Mouse (Mus musculus) heart, embryonic 13.5 days (tissue): Measurements from ENCODE around the gene Plekha7. TPM values are rescaled to one million over a fixed set of nuclear protein-coding genes. Genes with fewer than 3 reads are reported as not detected.

Source experiments
- ATAC-seq: fragments of 200-750 bp; cut with Nextera tagmentation; 2 replicates; pipeline ENCODE4 v1.8.0; 2017; ENCODE audit warnings: moderate TSS enrichment; ENCODE audit not compliant: insufficient number of reproducible peaks, low FRiP score, low TSS enrichment; ENCODE audit errors: extremely low read depth
- H3K27ac ChIP-seq: fragments of 300-500 bp; sonication (generic); replicated peaks from 2 replicates; pipeline ENCODE4 v1.5.1; 2015; ENCODE audit warnings: moderate library complexity, mild to moderate bottlenecking, inconsistent platforms
- H3K27me3 ChIP-seq: fragments of 300-500 bp; sonication (generic); replicated peaks from 2 replicates; pipeline ENCODE4 v1.6.1; 2015; ENCODE audit warnings: mild to moderate bottlenecking, inconsistent platforms
- H3K36me3 ChIP-seq: fragments of 300-500 bp; sonication (generic); 2 replicates; pipeline ENCODE4 v1.6.1; 2015; ENCODE audit warnings: mild to moderate bottlenecking, inconsistent platforms
- H3K4me1 ChIP-seq: fragments of 300-500 bp; sonication (generic); 2 replicates; pipeline ENCODE4 v1.6.1; 2015; ENCODE audit warnings: inconsistent platforms
- H3K4me2 ChIP-seq: fragments of 300-500 bp; sonication (generic); 2 replicates; pipeline ENCODE4 v1.6.1; 2015; ENCODE audit warnings: inconsistent platforms, mild to moderate bottlenecking, moderate library complexity
- H3K4me3 ChIP-seq: fragments of 300-500 bp; sonication (generic); 2 replicates; pipeline ENCODE4 v1.5.1; 2015; ENCODE audit warnings: moderate library complexity, mild to moderate bottlenecking, inconsistent platforms
- H3K9ac ChIP-seq: fragments of 300-500 bp; sonication (generic); 2 replicates; pipeline ENCODE4 v1.6.1; 2015; ENCODE audit warnings: inconsistent platforms, mild to moderate bottlenecking, moderate library complexity
- H3K9me3 ChIP-seq: fragments of 300-500 bp; sonication (generic); 2 replicates; pipeline ENCODE4 v1.6.1; 2016; ENCODE audit warnings: inconsistent platforms
- WGBS: fragments of 180-500 bp; shearing (Covaris S2); methylation state at CpG from one replicate; pipeline ENCODE4 v1.1.7; 2015; ENCODE audit warnings: mixed read lengths; 5-methylcytosine and 5-hydroxymethylcytosine counted together
- polyA plus RNA-seq: library from polyadenylated mRNA; unstranded; fragments of >200 nt; fragmentation: Nextera tagmentation; extraction: Ambion mirVana; gene quantifications from 2 replicates; pipeline ENCODE4 v1.2.1, GENCODE M21; 2015

Gene Plekha7
- polyA plus RNA-seq, 1 experiment from 2014 or later: 38.4 TPM

- H3K4me3 ChIP-seq: no peak overlapping the region
- no peak overlapping the region for H3K9ac ChIP-seq
- H3K4me2 ChIP-seq: no peak overlapping the region
- H3K36me3 ChIP-seq: peaks cover 52% of the 10 kb centered on the region
- no peaks in the 10 kb centered on the region for H3K27me3 ChIP-seq
- H3K4me1 ChIP-seq: no peaks in the 10 kb centered on the region
- H3K27ac ChIP-seq: no peak overlapping the region
- ATAC-seq: no peak
- 93% methylated on average over 12 of the region's 12 CpGs for WGBS
- no peaks in the 10 kb centered on the region for H3K9me3 ChIP-seq
Observed at GRCm38 (mm10) chr7:116124057-116124456, 184.1 kb downstream of the Plekha7 start.

DNA sequence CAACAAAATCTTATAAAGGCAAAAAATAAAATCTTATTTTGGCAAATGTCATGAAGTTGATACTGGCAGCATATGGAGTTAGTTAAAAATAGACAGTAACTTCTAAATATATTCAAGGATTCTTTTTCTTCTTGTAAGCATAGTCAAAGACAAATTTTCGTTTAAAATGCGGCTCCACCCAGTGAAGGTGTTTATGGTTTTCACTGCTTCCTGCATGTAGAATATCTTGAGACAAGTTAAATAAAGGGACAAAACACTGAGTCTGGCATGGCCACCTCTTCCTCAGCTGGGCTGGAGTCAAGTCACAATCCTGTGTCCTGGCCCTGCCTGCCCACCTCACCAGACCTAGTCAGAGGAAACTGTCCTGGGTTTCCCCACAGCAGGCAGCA lies 184.6 kb downstream of the Plekha7 start:
- Histone ChIP-seq H3K36me3 (peaks cover 47% of the 10 kb centered on the region), H3K27me3 (no peaks in the 10 kb centered on the region), H3K4me1 (no peaks in the 10 kb centered on the region), H3K4me3 (no peak overlapping the region), H3K9ac (no peak overlapping the region), H3K9me3 (no peaks in the 10 kb centered on the region), H3K4me2 (no peak overlapping the region), H3K27ac (no peak overlapping the region)
- no peak for ATAC-seq
- WGBS: 70% methylated on average over 2 of the region's 2 CpGs

DNA sequence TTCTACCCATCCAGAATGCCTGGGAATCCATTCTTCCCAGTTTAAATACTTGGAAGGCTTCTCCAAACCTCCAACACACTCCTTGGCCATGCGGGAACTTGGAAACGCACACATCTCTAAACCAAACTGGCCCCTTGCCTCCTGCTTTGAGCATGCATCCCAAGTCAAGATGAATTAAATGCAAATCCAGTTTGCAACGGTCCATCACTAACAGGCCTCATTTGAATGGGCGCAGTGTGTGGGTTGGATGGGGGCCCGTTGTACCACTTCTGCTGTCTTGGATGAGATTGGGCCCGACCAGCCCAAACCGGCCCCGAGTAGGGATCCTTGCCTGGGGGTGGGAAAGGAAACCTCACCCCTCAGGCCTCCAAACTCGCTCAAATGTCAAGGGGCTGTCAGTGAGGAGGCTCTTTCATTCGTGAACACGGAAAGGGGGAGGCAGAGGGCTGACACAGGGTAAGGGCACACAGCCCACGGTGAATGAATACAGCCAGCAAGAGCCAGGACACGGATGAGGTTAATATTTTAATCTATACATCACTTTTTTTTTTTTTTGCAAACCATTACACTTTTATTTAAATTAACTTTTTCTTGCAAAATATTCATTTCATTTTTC lies 185.1 kb downstream of the Plekha7 start:
- H3K9ac ChIP-seq: no peak overlapping the region
- no peak overlapping the region for H3K4me3 ChIP-seq
- no peaks in the 10 kb centered on the region for H3K4me1 ChIP-seq
- ATAC-seq: no peak
- no peak overlapping the region for H3K4me2 ChIP-seq
- no peaks in the 10 kb centered on the region for H3K9me3 ChIP-seq
- 66% methylated on average over 13 of the region's 13 CpGs for WGBS
- no peak overlapping the region for H3K27ac ChIP-seq
- no peaks in the 10 kb centered on the region for H3K27me3 ChIP-seq
- peaks cover 42% of the 10 kb centered on the region for H3K36me3 ChIP-seq

GRCm38 (mm10) chr7:116121202-116121601 lies 187.0 kb downstream of the Plekha7 start:
- ATAC-seq: no peak
- peaks cover 27% of the 10 kb centered on the region for H3K36me3 ChIP-seq
- H3K9me3 ChIP-seq: no peaks in the 10 kb centered on the region
- no peak overlapping the region for H3K4me2 ChIP-seq
- no peaks in the 10 kb centered on the region for H3K27me3 ChIP-seq
- H3K27ac ChIP-seq: no peak overlapping the region
- no peak overlapping the region for H3K9ac ChIP-seq
- no peaks in the 10 kb centered on the region for H3K4me1 ChIP-seq
- 73% methylated on average over 11 of the region's 11 CpGs for WGBS
- H3K4me3 ChIP-seq: no peak overlapping the region

GRCm38 (mm10) chr7:116120737-116121136 lies 187.4 kb downstream of the Plekha7 start:
- Histone ChIP-seq H3K4me3 (no peak overlapping the region), H3K9me3 (no peaks in the 10 kb centered on the region), H3K4me1 (no peaks in the 10 kb centered on the region), H3K27ac (no peak overlapping the region), H3K27me3 (no peaks in the 10 kb centered on the region), H3K9ac (no peak overlapping the region), H3K4me2 (no peak overlapping the region), H3K36me3 (peaks cover 26% of the 10 kb centered on the region)
- no peak for ATAC-seq
- WGBS: 86% methylated on average over 4 of the region's 4 CpGs

- Histone ChIP-seq H3K27ac (no peak overlapping the region), H3K4me2 (no peak overlapping the region), H3K27me3 (no peaks in the 10 kb centered on the region), H3K9me3 (no peaks in the 10 kb centered on the region), H3K9ac (no peak overlapping the region), H3K4me3 (no peak overlapping the region), H3K36me3 (peaks cover 13% of the 10 kb centered on the region), H3K4me1 (no peaks in the 10 kb centered on the region)
- ATAC-seq: no peak
- WGBS: 100% methylated on average over 1 of the region's 1 CpGs
Observed at GRCm38 (mm10) chr7:116119306-116119857, 188.8 kb downstream of the Plekha7 start.

GRCm38 (mm10) chr7:116115991-116116390 lies 192.2 kb downstream of the Plekha7 start:
- Histone ChIP-seq H3K27me3 (no peaks in the 10 kb centered on the region), H3K36me3 (no peaks in the 10 kb centered on the region), H3K4me2 (no peak overlapping the region), H3K9me3 (no peaks in the 10 kb centered on the region), H3K4me3 (no peak overlapping the region), H3K27ac (no peak overlapping the region), H3K9ac (no peak overlapping the region), H3K4me1 (no peaks in the 10 kb centered on the region)
- no peak for ATAC-seq
- WGBS: 65% methylated on average over 2 of the region's 2 CpGs

- Histone ChIP-seq H3K9me3 (no peaks in the 10 kb centered on the region), H3K4me2 (no peak overlapping the region), H3K36me3 (no peaks in the 10 kb centered on the region), H3K4me3 (no peak overlapping the region), H3K27ac (no peak overlapping the region), H3K4me1 (no peaks in the 10 kb centered on the region), H3K27me3 (no peaks in the 10 kb centered on the region), H3K9ac (no peak overlapping the region)
- WGBS: 71% methylated on average over 12 of the region's 12 CpGs
- ATAC-seq: no peak
Observed at GRCm38 (mm10) chr7:116115216-116115930, 192.8 kb downstream of the Plekha7 start.

DNA sequence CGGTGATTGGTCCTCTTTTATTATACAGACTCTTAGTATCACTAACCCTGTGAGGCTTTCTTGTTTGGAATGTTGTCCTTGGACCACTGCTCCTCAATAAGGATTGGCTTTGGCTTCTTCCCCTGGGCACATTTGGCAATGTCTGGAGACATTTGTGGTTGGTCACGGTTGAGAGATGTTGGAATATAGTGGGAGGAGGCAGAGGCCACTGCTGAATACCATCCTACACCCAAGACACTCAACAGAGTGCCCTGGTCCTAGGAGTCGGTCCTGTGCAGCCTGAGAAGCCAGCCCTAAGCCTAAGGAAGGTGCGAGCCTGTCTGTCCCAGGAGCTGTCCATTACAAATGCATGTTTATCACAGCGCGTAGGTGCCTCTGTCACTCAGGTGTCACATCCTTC lies 196.6 kb downstream of the Plekha7 start:
- ATAC-seq: no peak
- no peak overlapping the region for H3K4me2 ChIP-seq
- H3K27me3 ChIP-seq: no peaks in the 10 kb centered on the region
- H3K4me1 ChIP-seq: 0 out of 2 replicates have a peak, but pooled peaks cover 6% of the 10 kb centered on the region
- H3K9ac ChIP-seq: no peak overlapping the region
- 74% methylated on average over 6 of the region's 6 CpGs for WGBS
- peaks cover 16% of the 10 kb centered on the region for H3K36me3 ChIP-seq
- H3K9me3 ChIP-seq: no peaks in the 10 kb centered on the region
- no peak overlapping the region for H3K27ac ChIP-seq
- H3K4me3 ChIP-seq: no peak overlapping the region

DNA sequence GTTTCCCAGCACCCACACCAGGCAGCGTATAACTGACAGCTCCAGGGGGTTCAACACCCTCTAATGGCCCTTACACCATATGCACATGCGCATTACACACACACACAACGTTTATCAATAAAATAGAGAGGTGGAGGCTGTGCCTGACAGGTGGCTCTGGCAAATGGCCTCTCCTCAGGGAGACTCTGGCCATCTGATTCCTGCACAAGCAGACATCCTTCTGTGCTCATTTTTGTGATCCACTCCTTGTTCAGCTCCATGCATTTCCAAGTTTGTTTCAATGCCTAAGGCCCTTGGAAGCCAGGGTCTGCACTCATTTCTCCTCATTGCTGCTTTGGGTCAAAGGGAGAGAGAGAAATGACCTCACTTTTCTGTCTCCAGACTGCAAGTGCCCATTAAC lies 197.5 kb downstream of the Plekha7 start:
- WGBS: 65% methylated on average over 3 of the region's 3 CpGs

GRCm38 (mm10) chr7:116103091-116103490 lies 205.1 kb downstream of the Plekha7 start:
- peaks cover 22% of the 10 kb centered on the region for H3K4me1 ChIP-seq
- peaks cover 75% of the 10 kb centered on the region for H3K36me3 ChIP-seq
- H3K4me3 ChIP-seq: no peak overlapping the region
- 93% methylated on average over 9 of the region's 9 CpGs for WGBS
- no peak for ATAC-seq
- no peak overlapping the region for H3K4me2 ChIP-seq
- no peaks in the 10 kb centered on the region for H3K9me3 ChIP-seq
- no peak overlapping the region for H3K9ac ChIP-seq
- H3K27ac ChIP-seq: no peak overlapping the region
- no peaks in the 10 kb centered on the region for H3K27me3 ChIP-seq

More for the DNA sequence above, 197.5 kb downstream of the Plekha7 start:
- H3K9ac ChIP-seq: no peak overlapping the region
- ATAC-seq: no peak
- no peak overlapping the region for H3K27ac ChIP-seq
- no peaks in the 10 kb centered on the region for H3K9me3 ChIP-seq
- no peak overlapping the region for H3K4me2 ChIP-seq
- peaks cover 25% of the 10 kb centered on the region for H3K36me3 ChIP-seq
- no peak overlapping the region for H3K4me3 ChIP-seq
- H3K4me1 ChIP-seq: 0 out of 2 replicates have a peak, but pooled peaks cover 6% of the 10 kb centered on the region
- H3K27me3 ChIP-seq: no peaks in the 10 kb centered on the region
